Comparison of ENCODE assay signal across 8 mouse cellular contexts in genomic region chr8:4370078-4370477, GRCm38 (mm10). TPM values are rescaled to one million over a fixed set of nuclear protein-coding genes. Genes with fewer than 3 reads are reported as not detected.
DNase-seq lines count a peak whose midpoint lies in the region; ATAC-seq and TF ChIP-seq lines count a peak whose summit lies in the region.

No protein-coding gene starts in this region.

- 28% methylated on average over 2 of the region's 2 CpGs for WGBS in forebrain, embryonic 11.5 days
- WGBS in forebrain, embryonic 12.5 days = 40% methylated on average over 2 of the region's 2 CpGs
- WGBS in heart, embryonic 16.5 days = 22% methylated on average over 2 of the region's 2 CpGs
- 35% methylated on average over 2 of the region's 2 CpGs for WGBS in limb, embryonic 10.5 days

- no peaks in the 10 kb centered on the region for H3K4me1 ChIP-seq in forebrain, embryonic 11.5 days (replicated peaks; ENCODE audit: control insufficient read depth, insufficient read depth, low read length)
- H3K4me1 ChIP-seq in forebrain, embryonic 12.5 days = no peaks in the 10 kb centered on the region
- peaks cover 40% of the 10 kb centered on the region for H3K4me1 ChIP-seq in E14TG2a.4 (replicated peaks; ENCODE audit: low read depth, low read length)
- no peaks in the 10 kb centered on the region for H3K4me1 ChIP-seq in heart, embryonic 16.5 days (ENCODE audit: control insufficient read depth, insufficient read depth, low read length)
- no peaks in the 10 kb centered on the region for H3K4me1 ChIP-seq in limb, embryonic 10.5 days

- 0 out of 2 replicates have a peak, but pooled peaks have one; percentile 15 for ATAC-seq in forebrain, embryonic 11.5 days (replicated peaks; ENCODE audit: low FRiP score)
- no peak for ATAC-seq in forebrain, embryonic 12.5 days (ENCODE audit: low FRiP score)
- ATAC-seq in heart, embryonic 16.5 days (replicated peaks; ENCODE audit: extremely low read depth, insufficient read depth, low FRiP score) = peak; percentile 72
- no peak for ATAC-seq in erythroid progenitor cell, adult 5-6 weeks (replicated peaks; ENCODE audit: low FRiP score, poor library complexity, severe bottlenecking)

- no peak overlapping the region for H3K4me2 ChIP-seq in forebrain, embryonic 11.5 days (ENCODE audit: low read depth, low read length, severe bottlenecking)
- H3K4me2 ChIP-seq in forebrain, embryonic 12.5 days = no peak overlapping the region
- H3K4me2 ChIP-seq in heart, embryonic 16.5 days (ENCODE audit: low read depth, low read length) = no peak overlapping the region

- H3K4me3 ChIP-seq in forebrain, embryonic 11.5 days (ENCODE audit: low read depth, low read length) = no peak overlapping the region
- H3K4me3 ChIP-seq in forebrain, embryonic 12.5 days (replicated peaks) = no peak overlapping the region
- H3K4me3 ChIP-seq in E14TG2a.4 (replicated peaks; ENCODE audit: low read length) = no peak overlapping the region
- H3K4me3 ChIP-seq in heart, embryonic 16.5 days (ENCODE audit: low read length) = no peak overlapping the region
- H3K4me3 ChIP-seq in limb, embryonic 10.5 days = no peak overlapping the region

- H3K36me3 ChIP-seq in forebrain, embryonic 11.5 days (ENCODE audit: control insufficient read depth, insufficient read depth, low read length) = no peaks in the 10 kb centered on the region
- H3K36me3 ChIP-seq in forebrain, embryonic 12.5 days (replicated peaks) = no peaks in the 10 kb centered on the region
- H3K36me3 ChIP-seq in E14TG2a.4 (ENCODE audit: insufficient read depth, low read length) = no peaks in the 10 kb centered on the region
- H3K36me3 ChIP-seq in heart, embryonic 16.5 days (ENCODE audit: control insufficient read depth, insufficient read depth) = no peaks in the 10 kb centered on the region
- no peaks in the 10 kb centered on the region for H3K36me3 ChIP-seq in limb, embryonic 10.5 days

- no peak overlapping the region for H3K9ac ChIP-seq in forebrain, embryonic 11.5 days (ENCODE audit: low read length)
- no peak overlapping the region for H3K9ac ChIP-seq in forebrain, embryonic 12.5 days
- no peak overlapping the region for H3K9ac ChIP-seq in heart, embryonic 16.5 days (ENCODE audit: low read length)

- H3K27ac ChIP-seq in forebrain, embryonic 11.5 days (ENCODE audit: low read depth, low read length) = no peak overlapping the region
- no peak overlapping the region for H3K27ac ChIP-seq in forebrain, embryonic 12.5 days
- peak overlapping the region; percentile 54 for H3K27ac ChIP-seq in heart, embryonic 16.5 days (ENCODE audit: low read length)
- H3K27ac ChIP-seq in limb, embryonic 10.5 days = no peak overlapping the region

- DNase-seq in forebrain, embryonic 11.5 days (ENCODE audit: low spot score) = no peak
- DNase-seq in embryo, embryonic 11.5 days (ENCODE audit: low read depth, low spot score) = peak; percentile 19
- peak; percentile 39 for DNase-seq in limb, embryonic 10.5 days (ENCODE audit: low spot score)
- peak; percentile 76 for DNase-seq in naive thymus-derived CD4-positive, alpha-beta T cell, adult 2 months (ENCODE audit: low read depth)

- H3K9me3 ChIP-seq in forebrain, embryonic 11.5 days (ENCODE audit: control insufficient read depth, low read length) = no peaks in the 10 kb centered on the region
- no peaks in the 10 kb centered on the region for H3K9me3 ChIP-seq in forebrain, embryonic 12.5 days
- peaks cover 10% of the 10 kb centered on the region for H3K9me3 ChIP-seq in E14TG2a.4 (ENCODE audit: low read length)
- H3K9me3 ChIP-seq in heart, embryonic 16.5 days (replicated peaks; ENCODE audit: control insufficient read depth, low read length) = 0 out of 2 replicates have a peak, but pooled peaks cover 3% of the 10 kb centered on the region
- no peaks in the 10 kb centered on the region for H3K9me3 ChIP-seq in limb, embryonic 10.5 days (replicated peaks)

- no peaks in the 10 kb centered on the region for H3K27me3 ChIP-seq in forebrain, embryonic 11.5 days (ENCODE audit: control insufficient read depth, insufficient read depth, low read length)
- H3K27me3 ChIP-seq in forebrain, embryonic 12.5 days = no peaks in the 10 kb centered on the region
- peaks cover 11% of the 10 kb centered on the region for H3K27me3 ChIP-seq in E14TG2a.4 (ENCODE audit: insufficient read depth, low read length)
- H3K27me3 ChIP-seq in heart, embryonic 16.5 days (ENCODE audit: control insufficient read depth, insufficient read depth, low read length) = no peaks in the 10 kb centered on the region
- H3K27me3 ChIP-seq in limb, embryonic 10.5 days (ENCODE audit: low read depth, poor library complexity, severe bottlenecking) = no peaks in the 10 kb centered on the region

- TF ChIP-seq CTCF in E14TG2a.4 (conservative IDR thresholded peaks at IDR 0.05; ENCODE audit: low read length) = peak; percentile 84

RNA-seq across cellular contexts. Expression of gene Elavl1, which starts 44.9 kb away (rescaled TPM):
- polyA plus RNA-seq in forebrain, embryonic 11.5 days (2014; fragmentation: Nextera tagmentation; extraction: Ambion mirVana) = 371 and 394 TPM in 2 replicates
- polyA plus RNA-seq in forebrain, embryonic 12.5 days (2016; fragmentation: Nextera tagmentation; extraction: Ambion mirVana) = 309 and 310 TPM in 2 replicates
- 155 and 168 TPM in 2 replicates for polyA plus RNA-seq in heart, embryonic 16.5 days (2015; fragmentation: Nextera tagmentation; extraction: Ambion mirVana)
- 373 and 395 TPM in 2 replicates for polyA plus RNA-seq in limb, embryonic 10.5 days (2016; fragmentation: Nextera tagmentation; extraction: Ambion mirVana)
- 51.2 and 69.2 TPM in 2 replicates for total RNA-seq in erythroid progenitor cell, adult 5-6 weeks (2015; ENCODE audit: low replicate concordance)
- 45.0 and 55.6 TPM in 2 replicates for total RNA-seq in erythroid progenitor cell, adult 5-6 weeks (2017; ENCODE audit: low replicate concordance)

RNA-seq across cellular contexts. Expression of gene Ccl25, which starts 45.1 kb away (rescaled TPM):
- 23.7 and 24.6 TPM in 2 replicates for polyA plus RNA-seq in forebrain, embryonic 11.5 days (2014; fragmentation: Nextera tagmentation; extraction: Ambion mirVana)
- 20.9 and 24.1 TPM in 2 replicates for polyA plus RNA-seq in forebrain, embryonic 12.5 days (2016; fragmentation: Nextera tagmentation; extraction: Ambion mirVana)
- 40.8 and 79.9 TPM in 2 replicates for polyA plus RNA-seq in heart, embryonic 16.5 days (2015; fragmentation: Nextera tagmentation; extraction: Ambion mirVana)
- 24.2 and 27.9 TPM in 2 replicates for polyA plus RNA-seq in limb, embryonic 10.5 days (2016; fragmentation: Nextera tagmentation; extraction: Ambion mirVana)
- 12.6 and 23.4 TPM in 2 replicates for total RNA-seq in erythroid progenitor cell, adult 5-6 weeks (2015; ENCODE audit: low replicate concordance)
- 7.1 and 17.3 TPM in 2 replicates for total RNA-seq in erythroid progenitor cell, adult 5-6 weeks (2017; ENCODE audit: low replicate concordance)

Comparison
In these comparisons a context has a peak if more than half of its experiments do, and no peak if none do; other contexts are left out.
1. ATAC-seq: peak in forebrain, embryonic 11.5 days (single experiment) and heart, embryonic 16.5 days (single experiment); none in forebrain, embryonic 12.5 days (single experiment) and erythroid progenitor cell, adult 5-6 weeks (single experiment).